Mouse (Mus musculus) ES-E14 (cell line): Measurements from ENCODE around the gene Hfe.

ENCODE experiments used
- CHD2 ChIP-seq: IDR thresholded peaks from 2 replicates; pipeline ENCODE4 v1.6.1; 2014; ENCODE audit warnings: mild to moderate bottlenecking, low read depth, low read length, inconsistent platforms
- HCFC1 ChIP-seq: IDR thresholded peaks from 2 replicates; pipeline ENCODE4 v1.6.1; 2012; ENCODE audit warnings: low read length, inconsistent platforms, borderline replicate concordance; ENCODE audit not compliant: insufficient read depth
- ZC3H11A ChIP-seq: IDR thresholded peaks from 2 replicates; pipeline ENCODE4 v1.6.1; 2012; ENCODE audit warnings: low read depth, mild to moderate bottlenecking, inconsistent platforms, low read length, borderline replicate concordance
- ZNF384 ChIP-seq: IDR thresholded peaks from 2 replicates; pipeline ENCODE4 v1.6.1; 2012; ENCODE audit warnings: low read depth, low read length, inconsistent platforms

DNA sequence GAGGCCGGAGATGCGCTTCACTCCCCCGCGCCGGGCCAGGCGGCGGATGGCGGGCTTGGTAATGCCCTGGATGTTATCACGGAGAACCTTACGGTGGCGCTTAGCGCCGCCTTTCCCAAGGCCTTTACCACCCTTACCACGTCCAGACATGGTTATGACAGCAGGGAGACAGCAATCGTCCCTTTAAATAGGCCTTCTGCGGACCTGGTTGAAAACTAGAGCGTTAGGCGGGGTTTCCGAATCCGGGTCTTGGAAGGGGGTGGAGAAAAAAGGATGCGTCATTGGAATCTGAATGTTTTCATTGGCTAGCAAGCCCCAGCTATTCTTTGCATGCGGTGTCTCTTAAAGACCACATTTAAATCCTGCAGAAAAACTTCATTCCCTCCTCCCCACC, 12.4 kb downstream of the Hfe start, which contains the start of gene Hist1h4c:
- no peak for TF ChIP-seq ZNF384
- peak; percentile 37; the same call in 1 of the 2 replicates for TF ChIP-seq HCFC1
- no peak for TF ChIP-seq ZC3H11A
- no peak for TF ChIP-seq CHD2
